Mouse (Mus musculus) neural tube, embryonic 14.5 days (tissue): ENCODE data around the gene Itpr3. TPM values are rescaled to one million over a fixed set of nuclear protein-coding genes. Genes with fewer than 3 reads are reported as not detected.

Experiments used
- ATAC-seq: fragments of 200-750 bp; cut with Nextera tagmentation; 2 replicates; pipeline ENCODE4 v1.8.0; 2017; ENCODE audit warnings: low read depth, mild to moderate bottlenecking, moderate TSS enrichment, moderate library complexity
- H3K27ac ChIP-seq: fragments of 300-500 bp; sonication (generic); 2 replicates; pipeline ENCODE4 v1.5.1; 2014; ENCODE audit warnings: low read depth, mild to moderate bottlenecking, control low read depth, low read length, moderate library complexity, mixed read lengths
- H3K27me3 ChIP-seq: fragments of 300-500 bp; sonication (generic); 2 replicates; pipeline ENCODE4 v1.6.1; 2014; ENCODE audit warnings: low read length; ENCODE audit not compliant: control insufficient read depth, insufficient read depth
- H3K36me3 ChIP-seq: fragments of 300-500 bp; sonication (generic); 2 replicates; pipeline ENCODE4 v1.6.1; 2014; ENCODE audit warnings: low read length, mixed read lengths; ENCODE audit not compliant: control insufficient read depth, insufficient read depth
- H3K4me1 ChIP-seq: fragments of 300-500 bp; sonication (generic); 2 replicates; pipeline ENCODE4 v1.6.1; 2014; ENCODE audit warnings: low read length; ENCODE audit not compliant: control insufficient read depth, insufficient read depth
- H3K4me2 ChIP-seq: fragments of 300-500 bp; sonication (generic); 2 replicates; pipeline ENCODE4 v1.6.1; 2014; ENCODE audit warnings: mild to moderate bottlenecking, low read depth, low read length, control low read depth
- H3K4me3 ChIP-seq: fragments of 300-500 bp; sonication (generic); 2 replicates; pipeline ENCODE4 v1.5.1; 2014; ENCODE audit warnings: low read depth, low read length, control low read depth, mixed read lengths
- H3K9ac ChIP-seq: fragments of 300-500 bp; sonication (generic); replicated peaks from 2 replicates; pipeline ENCODE4 v1.6.1; 2014; ENCODE audit warnings: low read depth, mild to moderate bottlenecking, control low read depth, low read length, mixed read lengths
- H3K9me3 ChIP-seq: fragments of 300-500 bp; sonication (generic); 2 replicates; pipeline ENCODE4 v1.6.1; 2016; ENCODE audit warnings: low read length; ENCODE audit not compliant: control insufficient read depth
- whole genome bisulfite sequencing: fragments of 180-500 bp; shearing (Covaris S2); extraction: QIAGEN DNeasy Blood & Tissue Kit; methylation state at CpG from one replicate; pipeline ENCODE4 v1.1.7; 2014; 5-methylcytosine and 5-hydroxymethylcytosine counted together
- polyA plus RNA-seq: library from polyadenylated mRNA; unstranded; fragments of >200 nt; fragmentation: Nextera tagmentation; extraction: Ambion mirVana; gene quantifications from 2 replicates; pipeline ENCODE4 v1.2.1, GENCODE M21; 2014

The Itpr3 gene
- polyA plus RNA-seq, 1 experiment from 2014 or later, result 0.50 TPM

DNA sequence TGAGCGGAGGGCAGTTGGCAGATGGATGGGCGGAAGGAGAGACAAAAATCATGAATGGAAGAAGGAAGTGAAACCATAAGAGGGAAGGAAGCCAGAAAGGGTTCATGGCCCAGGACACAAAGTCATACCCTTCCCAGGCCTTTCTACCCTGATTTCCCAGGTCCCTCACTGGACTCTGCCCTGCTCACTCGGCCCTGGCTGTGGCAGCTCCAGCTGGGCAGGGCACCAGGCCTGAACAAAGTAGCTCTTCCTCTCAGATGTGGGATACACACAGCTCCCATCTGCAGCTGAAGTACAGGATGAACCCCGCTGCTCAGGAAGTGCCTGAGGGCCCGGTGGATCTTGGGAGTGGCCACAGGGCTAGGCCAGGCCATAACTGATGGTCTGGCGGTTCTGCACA lies 14.3 kb upstream of the Itpr3 start:
- Histone ChIP-seq H3K9me3 (no peaks in the 10 kb centered on the region), H3K4me2 (no peak overlapping the region), H3K36me3 (no peaks in the 10 kb centered on the region), H3K4me1 (0 out of 2 replicates have a peak, but pooled peaks cover 7% of the 10 kb centered on the region), H3K27me3 (no peaks in the 10 kb centered on the region), H3K4me3 (no peak overlapping the region), H3K27ac (no peak overlapping the region), H3K9ac (no peak overlapping the region)
- WGBS, result 72% methylated on average over 6 of the region's 6 CpGs
- ATAC-seq, result no peak

DNA sequence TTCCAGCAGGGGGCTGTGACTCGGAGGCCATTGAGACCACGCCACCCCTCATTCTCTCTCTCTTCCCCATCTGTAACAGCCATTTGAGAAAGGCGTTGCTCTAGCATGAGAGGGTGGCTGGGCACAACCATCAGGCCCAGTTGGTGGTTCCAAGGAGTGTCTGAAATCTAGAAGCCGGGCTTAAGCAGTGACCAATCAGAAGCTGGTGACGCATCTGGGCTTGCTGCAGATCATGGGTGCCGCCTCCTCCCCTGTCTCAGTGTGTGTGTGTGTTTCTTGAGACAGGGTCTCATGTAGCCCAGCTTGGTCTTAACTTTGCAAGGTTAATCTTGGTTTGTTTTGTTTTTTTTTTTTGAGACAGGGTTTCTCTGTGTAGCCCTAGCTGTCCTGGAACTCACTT lies 11.9 kb upstream of the Itpr3 start:
- no peak overlapping the region for H3K27ac ChIP-seq
- H3K9ac ChIP-seq, result no peak overlapping the region
- no peak overlapping the region for H3K4me2 ChIP-seq
- H3K4me3 ChIP-seq, result no peak overlapping the region
- no peaks in the 10 kb centered on the region for H3K9me3 ChIP-seq
- 0 out of 2 replicates have a peak, but pooled peaks cover 4% of the 10 kb centered on the region for H3K4me1 ChIP-seq
- no peaks in the 10 kb centered on the region for H3K36me3 ChIP-seq
- WGBS, result 90% methylated on average over 6 of the region's 6 CpGs
- H3K27me3 ChIP-seq, result no peaks in the 10 kb centered on the region
- no peak for ATAC-seq

DNA sequence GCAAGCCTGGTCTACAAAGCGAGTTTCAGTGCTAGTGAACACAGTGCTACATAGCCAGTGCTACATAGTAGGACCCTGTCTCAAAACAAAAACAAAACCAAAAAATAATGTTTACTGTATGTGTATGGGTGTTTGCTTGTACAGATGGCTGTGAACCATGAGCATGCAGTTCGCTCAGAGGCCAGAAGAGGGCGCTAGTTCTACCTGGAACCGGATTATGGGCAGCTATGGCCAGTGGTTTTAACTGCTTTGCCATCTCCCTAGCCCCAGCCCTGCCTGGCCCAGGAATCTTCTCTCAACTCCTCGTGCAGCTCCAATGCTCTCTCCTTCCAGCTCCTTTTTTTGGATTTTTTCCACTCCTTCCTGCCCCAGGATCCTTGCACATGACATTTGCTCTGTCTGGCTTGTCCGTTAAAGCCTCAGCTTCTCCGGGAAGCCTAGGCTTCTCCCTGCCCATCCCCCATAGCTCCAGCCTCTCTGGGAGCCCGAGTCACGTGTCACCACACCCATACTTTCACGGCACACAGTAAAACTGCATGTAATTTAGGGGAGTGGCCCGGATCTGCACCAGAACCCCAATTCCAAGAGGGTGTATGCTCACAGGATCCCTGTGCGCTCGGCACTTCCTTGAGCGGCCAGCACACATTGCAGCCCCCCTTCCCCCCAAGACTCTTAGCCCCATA lies 9.2 kb upstream of the Itpr3 start:
- no peak for ATAC-seq
- WGBS, result 77% methylated on average over 14 of the region's 14 CpGs

DNA sequence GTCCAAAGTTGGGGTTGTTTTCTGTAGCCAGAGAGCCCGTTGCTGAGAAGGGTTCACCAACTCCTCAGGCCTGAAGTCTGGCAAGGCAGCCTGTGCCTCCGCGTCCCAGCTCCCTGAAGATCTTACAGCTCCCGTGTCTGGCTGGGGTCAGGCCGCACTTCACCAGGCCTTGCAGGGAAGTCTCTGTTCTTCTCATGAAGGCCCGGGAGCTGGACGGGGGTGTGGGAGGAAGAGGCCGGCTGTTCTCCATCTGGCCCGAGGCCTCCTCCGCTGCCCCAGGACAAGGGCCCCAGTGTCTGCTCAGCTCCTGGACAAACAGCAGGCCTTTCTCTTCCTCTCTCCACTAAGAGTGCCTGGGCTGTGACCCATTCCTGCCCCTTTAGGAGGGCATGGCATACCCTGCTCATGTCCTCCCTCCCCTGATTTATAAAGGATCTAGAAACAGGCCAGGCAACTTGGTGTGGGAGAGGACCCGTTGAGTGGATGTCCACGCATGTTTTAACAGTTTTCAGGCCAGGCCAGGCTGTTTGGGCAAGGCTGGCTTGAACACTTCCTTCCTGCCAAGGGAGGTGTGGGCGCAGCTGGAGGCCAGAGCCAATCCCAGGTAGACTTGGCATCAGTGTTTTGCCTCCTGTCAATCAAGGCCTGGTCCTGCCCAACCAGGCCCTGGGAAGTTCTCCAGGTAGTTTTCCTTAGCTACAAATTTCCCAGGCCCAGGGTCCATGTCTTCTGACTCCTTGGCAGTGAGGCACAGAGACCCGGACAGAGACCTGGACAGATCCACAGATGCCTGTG lies 8.5 kb upstream of the Itpr3 start:
- H3K4me3 ChIP-seq, result no peak overlapping the region
- no peak overlapping the region for H3K9ac ChIP-seq
- no peaks in the 10 kb centered on the region for H3K9me3 ChIP-seq
- H3K4me1 ChIP-seq, result no peaks in the 10 kb centered on the region
- WGBS, result 73% methylated on average over 14 of the region's 14 CpGs
- H3K36me3 ChIP-seq, result no peaks in the 10 kb centered on the region
- no peak for ATAC-seq
- H3K27ac ChIP-seq, result no peak overlapping the region
- no peak overlapping the region for H3K4me2 ChIP-seq
- H3K27me3 ChIP-seq, result no peaks in the 10 kb centered on the region

More for the DNA sequence above, 9.2 kb upstream of the Itpr3 start:
- Histone ChIP-seq H3K36me3 (no peaks in the 10 kb centered on the region), H3K9me3 (no peaks in the 10 kb centered on the region), H3K27ac (no peak overlapping the region), H3K9ac (no peak overlapping the region), H3K27me3 (no peaks in the 10 kb centered on the region), H3K4me3 (no peak overlapping the region), H3K4me1 (no peaks in the 10 kb centered on the region), H3K4me2 (no peak overlapping the region)

DNA sequence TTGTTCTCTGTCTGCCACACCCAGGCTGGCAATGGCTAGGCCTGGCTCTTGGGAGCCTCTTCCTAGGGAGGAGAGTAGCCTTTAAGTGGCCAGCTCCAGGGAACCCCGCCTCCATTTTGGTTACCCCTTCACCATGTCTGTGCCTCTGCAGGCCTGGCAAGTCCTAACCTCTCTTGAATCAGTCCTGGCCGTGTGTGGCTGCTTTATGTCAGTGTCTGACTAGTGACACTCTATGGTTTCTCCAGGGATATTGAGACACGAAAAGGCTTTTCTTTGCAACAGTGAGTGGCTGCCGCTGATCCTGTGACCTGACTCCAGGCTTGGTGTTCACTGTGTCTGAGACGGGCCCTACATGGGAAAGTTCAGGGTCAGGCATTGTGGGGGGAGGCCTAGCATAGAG lies 6.3 kb upstream of the Itpr3 start:
- Histone ChIP-seq H3K4me2 (no peak overlapping the region), H3K36me3 (no peaks in the 10 kb centered on the region), H3K4me1 (no peaks in the 10 kb centered on the region), H3K27me3 (peaks cover 4% of the 10 kb centered on the region; the same call in 1 of the 2 replicates), H3K27ac (no peak overlapping the region), H3K4me3 (no peak overlapping the region), H3K9ac (no peak overlapping the region), H3K9me3 (no peaks in the 10 kb centered on the region)
- no peak for ATAC-seq
- WGBS, result 72% methylated on average over 5 of the region's 5 CpGs

GRCm38 (mm10) chr17:27051514-27051913 lies 5.6 kb upstream of the Itpr3 start:
- WGBS, result 39% methylated on average over 9 of the region's 11 CpGs
- no peak overlapping the region for H3K27ac ChIP-seq
- no peak for ATAC-seq
- H3K9ac ChIP-seq, result no peak overlapping the region
- no peak overlapping the region for H3K4me2 ChIP-seq
- no peaks in the 10 kb centered on the region for H3K36me3 ChIP-seq
- H3K4me1 ChIP-seq, result no peaks in the 10 kb centered on the region
- H3K4me3 ChIP-seq, result no peak overlapping the region
- H3K27me3 ChIP-seq, result peaks cover 10% of the 10 kb centered on the region; the same call in 1 of the 2 replicates
- H3K9me3 ChIP-seq, result no peaks in the 10 kb centered on the region

DNA sequence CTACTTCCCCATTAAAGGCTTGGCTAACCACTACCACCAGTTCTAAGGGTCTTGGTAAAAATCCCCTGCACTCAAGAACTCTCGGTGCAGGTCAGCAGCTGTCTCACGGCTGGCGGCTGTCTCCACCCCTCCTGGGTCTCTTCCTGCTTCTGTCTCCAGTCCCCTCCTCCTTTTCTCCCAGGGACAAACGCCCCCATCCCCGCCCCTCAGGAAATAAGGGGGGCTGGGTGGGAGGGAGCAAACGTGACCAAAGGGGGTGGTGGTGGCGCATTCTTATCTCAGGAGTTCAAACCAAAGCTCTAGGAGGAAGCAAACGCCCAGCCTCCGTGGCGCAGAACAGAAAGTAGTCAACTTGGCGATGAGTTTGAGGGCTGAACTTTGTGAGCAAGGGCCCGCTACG lies 934 bp upstream of the Itpr3 start:
- Histone ChIP-seq H3K27me3 (peaks cover 30% of the 10 kb centered on the region), H3K9ac (no peak overlapping the region), H3K36me3 (no peaks in the 10 kb centered on the region), H3K4me1 (peaks cover 6% of the 10 kb centered on the region; the same call in 1 of the 2 replicates), H3K4me3 (no peak overlapping the region), H3K27ac (peak overlapping the region; percentile 52), H3K9me3 (no peaks in the 10 kb centered on the region), H3K4me2 (peak overlapping the region; percentile 80; the same call in 1 of the 2 replicates)
- ATAC-seq, result no peak
- 1% methylated on average over 13 of the region's 13 CpGs for WGBS

DNA sequence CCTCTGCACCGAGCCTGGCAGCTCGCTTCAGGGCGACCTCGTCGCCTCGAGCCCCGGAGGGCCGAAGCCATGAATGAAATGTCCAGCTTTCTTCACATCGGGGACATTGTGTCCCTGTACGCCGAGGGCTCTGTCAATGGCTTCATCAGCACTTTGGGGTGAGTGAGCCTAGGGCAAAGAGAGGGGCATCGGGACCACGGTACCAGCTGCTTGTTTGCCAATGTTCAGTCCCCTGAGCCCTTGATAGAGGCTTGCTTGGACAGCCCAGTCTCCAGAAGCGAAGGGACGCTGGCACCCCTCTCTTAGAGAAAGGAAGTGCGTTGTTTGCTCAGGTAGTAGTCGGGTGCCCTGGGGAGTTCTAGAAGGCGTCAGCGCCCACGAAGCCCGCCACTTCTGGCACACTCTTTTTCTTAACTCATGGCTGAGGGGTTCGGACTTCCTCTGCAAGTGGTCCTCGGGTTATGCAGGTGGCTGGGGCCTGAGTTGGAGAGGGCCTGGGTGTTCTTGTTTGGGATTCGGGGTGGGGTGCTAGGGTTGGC lies 482 bp downstream of the Itpr3 start:
- WGBS, result 2% methylated on average over 24 of the region's 24 CpGs
- H3K9me3 ChIP-seq, result no peaks in the 10 kb centered on the region
- H3K4me3 ChIP-seq, result peak overlapping the region; percentile 40
- ATAC-seq, result no peak
- no peak overlapping the region for H3K27ac ChIP-seq
- H3K27me3 ChIP-seq, result peaks cover 30% of the 10 kb centered on the region
- peaks cover 6% of the 10 kb centered on the region; the same call in 1 of the 2 replicates for H3K4me1 ChIP-seq
- H3K9ac ChIP-seq, result peak overlapping the region; percentile 51
- peak overlapping the region; percentile 80 for H3K4me2 ChIP-seq
- H3K36me3 ChIP-seq, result no peaks in the 10 kb centered on the region

DNA sequence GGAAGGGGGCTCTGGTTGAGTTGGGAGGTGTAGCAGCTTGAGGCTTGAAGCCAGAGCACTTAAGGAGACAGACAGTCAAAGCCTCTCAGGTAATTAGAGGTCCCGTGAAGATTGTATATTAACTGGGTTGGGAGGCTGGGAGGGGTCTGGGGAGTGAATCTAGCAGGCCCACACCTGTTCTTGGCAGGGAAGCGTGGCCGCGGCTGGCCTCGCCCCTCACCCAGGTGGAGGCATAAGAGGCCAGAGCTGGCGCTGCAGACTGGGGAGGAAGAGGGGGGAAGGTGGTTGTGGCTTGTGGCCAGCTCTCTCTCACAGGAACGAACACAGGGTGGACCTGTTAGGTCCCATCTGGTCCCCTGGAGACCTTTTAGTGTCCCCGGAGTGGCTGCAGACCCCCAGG lies 3.6 kb downstream of the Itpr3 start:
- Histone ChIP-seq H3K27ac (no peak overlapping the region), H3K27me3 (peaks cover 26% of the 10 kb centered on the region), H3K36me3 (no peaks in the 10 kb centered on the region), H3K4me1 (peaks cover 6% of the 10 kb centered on the region; the same call in 1 of the 2 replicates), H3K9ac (no peak overlapping the region), H3K9me3 (no peaks in the 10 kb centered on the region), H3K4me3 (no peak overlapping the region), H3K4me2 (no peak overlapping the region)
- ATAC-seq, result no peak
- WGBS, result 87% methylated on average over 8 of the region's 8 CpGs
